Mouse (Mus musculus): ENCODE measurements around the gene Pex6.

The Pex6 gene

DNA sequence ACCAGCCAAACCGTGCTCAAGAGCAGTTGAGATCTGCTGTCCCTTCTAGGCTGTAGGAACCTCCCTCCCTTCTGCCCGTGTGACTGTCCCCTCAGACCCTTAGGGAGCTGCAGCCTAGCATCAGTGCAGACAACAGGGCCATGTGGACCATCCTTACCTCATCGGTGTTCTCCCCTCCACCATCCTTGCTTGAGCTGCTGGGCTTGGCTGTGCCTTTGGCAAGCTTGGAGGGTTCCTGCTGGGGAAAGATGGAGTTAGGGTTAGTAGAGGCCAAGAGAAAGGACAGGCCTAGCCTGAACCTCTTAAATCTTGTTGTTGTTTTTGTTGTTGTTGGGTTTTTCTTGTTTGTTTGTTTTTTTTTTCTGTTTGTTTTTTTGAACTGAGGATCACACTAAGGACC, 11.4 kb upstream of the Pex6 start:
- no peak for DNase-seq (ENCODE audit: low read depth, low spot score)

GRCm38 (mm10) chr17:46701489-46701888, 9.8 kb upstream of the Pex6 start:
- no peak for DNase-seq (ENCODE audit: low read depth, low spot score)

DNA sequence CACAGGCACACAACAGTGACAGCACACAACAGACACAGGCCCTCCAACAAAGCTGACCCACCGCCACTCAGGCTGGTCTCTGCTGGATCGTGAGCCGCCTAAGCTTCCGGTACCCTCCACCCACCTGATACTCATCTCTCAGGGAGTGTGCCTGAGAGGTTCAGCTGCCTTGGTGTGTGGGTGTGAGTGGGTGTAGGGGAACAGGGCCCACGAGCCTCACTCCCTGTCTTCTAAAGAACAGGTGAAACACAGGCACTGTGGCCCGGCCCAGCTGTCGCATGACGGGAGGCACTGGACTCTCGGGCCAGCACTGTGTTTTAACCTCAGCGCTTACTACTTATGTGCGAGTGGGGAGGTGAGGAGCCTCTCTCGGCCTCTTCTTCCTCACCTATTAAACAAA, 9.2 kb upstream of the Pex6 start:
- no peak for DNase-seq (ENCODE audit: low read depth, low spot score)

GRCm38 (mm10) chr17:46702506-46702905, 8.8 kb upstream of the Pex6 start:
- DNase-seq (ENCODE audit: low read depth, low spot score): no peak

DNA sequence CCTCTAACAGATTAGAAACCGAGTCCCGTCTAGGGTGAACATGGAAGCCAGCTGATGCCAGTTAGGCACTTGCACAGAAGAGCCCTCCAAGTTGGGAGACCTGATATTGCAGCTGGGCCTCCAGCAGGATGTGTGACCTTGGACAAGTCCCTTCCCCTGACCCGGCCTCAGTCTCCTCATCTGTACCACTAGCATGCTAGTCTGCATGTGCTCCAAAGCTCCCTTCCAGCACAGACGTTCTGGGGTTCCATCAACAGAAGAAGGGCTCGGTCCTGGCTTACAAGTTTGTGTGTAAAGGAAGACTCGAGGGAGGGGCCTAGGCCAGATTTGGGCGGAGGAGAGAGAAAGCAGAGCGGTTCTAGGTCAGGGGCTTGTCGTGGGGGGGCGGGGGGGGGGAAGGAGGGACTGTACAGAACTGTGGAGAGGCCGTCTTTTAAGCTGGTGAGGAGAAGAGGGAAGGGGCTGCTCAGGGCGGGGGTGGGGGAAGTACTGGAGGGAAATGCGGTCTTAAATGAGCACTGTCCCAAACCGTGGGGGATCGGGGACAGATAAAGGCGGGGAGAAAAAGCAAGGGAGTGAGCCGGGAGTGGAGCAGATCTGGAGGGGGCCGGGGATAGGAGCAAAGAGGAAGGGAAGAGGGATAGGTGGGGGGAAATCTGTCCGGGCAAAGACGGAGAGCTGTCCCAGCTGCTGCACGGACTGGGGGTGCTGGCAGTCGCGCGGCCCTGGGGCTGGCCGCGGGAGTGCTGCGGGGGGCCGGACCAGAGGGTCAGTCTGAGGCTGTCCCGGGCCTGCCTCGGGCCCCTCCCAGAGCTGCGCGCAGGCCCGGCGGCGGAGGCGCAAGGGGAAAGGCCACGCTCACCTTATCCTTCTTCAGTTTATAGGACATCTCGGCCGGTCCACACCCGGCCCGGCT, 7.0 kb upstream of the Pex6 start:
- DNase-seq (ENCODE audit: low read depth, low spot score): no peak

- peak; percentile 91 for DNase-seq (ENCODE audit: low read depth, low spot score)
These were observed 6.1 kb upstream of the Pex6 start, which contains the start of gene Ppp2r5d for GRCm38 (mm10) chr17:46704887-46705835. Gene Ppp2r5d, minus strand, starts transcription at chr17:46705111.

GRCm38 (mm10) chr17:46706375-46707089, 4.7 kb upstream of the Pex6 start:
- DNase-seq (ENCODE audit: low read depth, low spot score): no peak

DNA sequence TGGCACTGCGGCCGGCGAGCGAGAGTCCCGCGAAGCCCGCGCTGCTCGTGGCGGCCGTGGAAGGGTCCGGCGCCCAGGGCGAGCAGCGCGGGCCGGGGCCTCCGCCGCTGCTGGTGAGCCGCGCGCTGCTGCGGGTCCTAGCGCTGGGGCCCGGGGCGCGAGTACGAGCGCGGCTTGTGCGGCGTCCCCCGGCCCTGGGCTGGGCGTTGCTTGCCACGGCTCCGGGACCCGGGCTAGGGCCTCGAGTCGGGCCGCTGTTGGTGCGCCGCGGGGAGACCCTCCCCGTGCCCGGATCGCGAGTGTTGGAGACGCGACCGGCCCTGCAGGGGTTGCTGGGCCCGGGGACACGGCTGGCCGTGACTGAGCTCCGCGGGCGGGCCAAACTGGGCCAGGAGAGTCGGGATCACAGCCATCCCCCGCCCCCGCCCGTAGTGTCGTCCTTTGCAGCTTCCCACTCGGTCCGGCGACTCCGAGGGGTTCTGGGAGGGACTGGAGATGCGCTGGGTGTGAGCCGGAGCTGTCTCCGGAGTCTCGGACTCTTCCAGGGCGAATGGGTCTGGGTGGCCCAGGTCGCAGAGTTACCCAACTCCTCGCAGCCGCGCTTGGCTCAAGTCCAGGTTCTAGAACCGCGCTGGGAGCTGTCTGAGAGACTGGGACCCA, 479 bp downstream of the Pex6 start:
- no peak for DNase-seq (ENCODE audit: low read depth, low spot score)

GRCm38 (mm10) chr17:46712442-46712841, 1.2 kb downstream of the Pex6 start:
- no peak for DNase-seq (ENCODE audit: low read depth, low spot score)

DNA sequence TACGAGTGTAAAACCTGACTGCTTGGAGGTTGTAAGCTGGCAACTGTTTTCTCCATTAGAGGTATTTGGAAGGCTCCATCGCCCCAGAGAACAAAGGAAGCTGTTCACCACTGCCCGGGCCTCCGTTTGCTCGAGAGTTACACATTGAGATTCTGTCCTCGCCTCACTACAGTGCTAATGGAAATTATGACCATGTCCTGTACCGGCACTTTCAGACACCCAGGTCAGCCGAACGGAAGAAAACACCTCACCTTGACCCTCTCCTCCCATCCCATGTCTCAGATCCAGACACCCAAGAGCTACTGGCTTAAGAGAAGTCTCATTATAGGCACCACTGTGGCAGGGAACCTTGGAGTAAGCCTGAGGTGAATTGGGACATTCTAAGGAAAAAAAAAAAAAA, 2.6 kb downstream of the Pex6 start:
- no peak for DNase-seq (ENCODE audit: low read depth, low spot score)

DNA sequence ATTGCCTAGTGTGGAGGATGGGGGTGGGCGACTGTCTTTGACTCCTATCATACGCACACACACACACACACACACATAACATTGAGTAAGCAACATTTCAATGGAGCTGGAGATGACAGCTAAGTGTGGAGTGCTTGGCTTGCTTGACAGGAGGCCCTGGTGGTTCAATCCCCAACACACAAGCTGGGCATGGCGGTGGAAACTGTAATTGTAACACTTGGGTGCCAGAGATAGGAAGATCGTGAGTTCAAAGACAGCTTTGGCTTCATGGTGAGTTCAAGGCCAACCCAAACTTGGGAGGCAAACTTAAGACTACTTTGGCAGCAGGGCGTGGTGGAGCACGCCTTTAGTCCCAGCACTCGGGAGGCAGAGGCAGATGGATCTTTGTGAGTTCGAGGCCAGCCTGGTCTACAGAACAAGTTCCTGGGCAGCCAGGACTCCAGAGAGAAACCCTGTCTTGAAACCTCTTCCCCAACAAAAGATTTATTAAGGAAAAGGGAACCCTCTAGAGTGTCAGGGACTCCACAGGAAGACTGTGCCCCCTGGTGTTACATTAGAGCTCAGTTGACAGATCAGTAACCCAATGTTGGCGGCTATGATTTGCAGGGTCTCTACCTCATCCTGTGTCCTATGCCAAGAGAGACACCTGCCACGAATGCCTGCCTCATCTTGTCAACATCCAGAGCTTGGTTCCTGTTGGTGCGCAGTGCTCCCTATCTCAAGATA, 3.7 kb downstream of the Pex6 start:
- no peak for DNase-seq (ENCODE audit: low read depth, low spot score)

GRCm38 (mm10) chr17:46721077-46721476, 9.8 kb downstream of the Pex6 start:
- DNase-seq (ENCODE audit: low read depth, low spot score): no peak

- DNase-seq (ENCODE audit: low read depth, low spot score): no peak
These were observed 13.3 kb downstream of the Pex6 start for GRCm38 (mm10) chr17:46724477-46725084.

DNA sequence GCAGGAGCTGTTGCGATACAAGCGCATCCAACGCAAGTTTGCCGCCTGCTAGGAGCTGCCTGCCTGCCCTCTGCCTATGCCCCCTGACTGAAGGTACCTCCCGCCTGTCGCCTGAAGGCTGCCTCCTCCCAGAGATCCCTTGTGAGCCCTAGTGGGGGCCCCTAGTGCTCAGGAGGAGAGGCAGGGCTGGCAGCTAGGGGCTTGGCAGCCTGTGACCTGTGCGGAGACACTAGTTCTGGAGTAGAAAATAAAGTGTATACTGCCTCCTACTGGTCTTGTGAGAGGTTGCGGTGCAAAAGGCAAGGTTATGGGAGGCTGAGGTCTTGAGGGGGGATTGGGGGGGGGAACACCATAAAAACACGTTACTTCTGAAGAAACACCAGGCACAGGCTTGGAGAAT, 14.0 kb downstream of the Pex6 start:
- DNase-seq (ENCODE audit: low read depth, low spot score): no peak

DNA sequence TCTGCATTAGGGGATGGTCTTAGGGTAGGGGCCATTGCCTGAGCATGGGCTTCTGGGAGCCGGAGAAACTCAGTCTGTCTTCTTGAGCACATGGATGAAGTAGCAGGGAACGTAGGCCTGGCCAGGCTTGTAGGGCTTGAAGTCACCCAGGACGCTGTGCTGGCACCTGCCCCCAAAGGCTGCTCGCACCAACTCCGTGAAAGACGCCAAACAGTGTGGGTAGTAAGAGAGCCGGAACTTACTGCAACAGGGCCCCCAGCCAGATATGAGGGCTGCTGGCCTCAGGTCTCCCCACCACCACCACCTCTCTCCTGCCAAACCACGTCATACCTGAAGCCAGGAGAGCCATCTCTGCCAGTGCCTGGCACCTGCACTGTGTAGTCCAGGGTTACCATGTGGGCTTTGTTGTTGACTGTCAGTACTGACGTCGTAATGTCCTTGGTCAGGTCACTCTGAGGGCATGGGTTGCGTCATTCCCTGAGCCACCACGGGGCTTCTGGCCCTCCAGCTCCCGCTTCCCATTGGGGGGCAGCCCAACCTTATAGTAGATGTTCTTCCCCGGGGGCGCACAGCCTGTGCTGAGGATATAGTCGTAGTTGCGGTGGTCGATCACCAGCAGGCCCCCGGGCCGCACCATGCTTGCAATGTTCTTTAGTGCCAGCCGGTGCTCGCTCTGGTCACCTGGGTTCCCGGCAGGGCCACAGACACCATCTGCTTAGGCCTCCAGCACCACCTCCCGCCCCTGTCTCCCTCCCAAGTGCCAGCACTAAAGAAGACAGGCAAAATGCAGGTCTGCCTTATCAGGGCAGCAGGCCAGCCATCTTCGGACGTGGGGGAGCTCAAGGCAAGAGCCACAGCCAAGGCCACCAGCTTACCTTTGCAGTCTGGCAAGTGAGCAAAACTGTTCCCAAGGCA, 14.7 kb downstream of the Pex6 start:
- DNase-seq (ENCODE audit: low read depth, low spot score): no peak

GRCm38 (mm10) chr17:46727271-46727670, 16.0 kb downstream of the Pex6 start:
- no peak for DNase-seq (ENCODE audit: low read depth, low spot score)

DNA sequence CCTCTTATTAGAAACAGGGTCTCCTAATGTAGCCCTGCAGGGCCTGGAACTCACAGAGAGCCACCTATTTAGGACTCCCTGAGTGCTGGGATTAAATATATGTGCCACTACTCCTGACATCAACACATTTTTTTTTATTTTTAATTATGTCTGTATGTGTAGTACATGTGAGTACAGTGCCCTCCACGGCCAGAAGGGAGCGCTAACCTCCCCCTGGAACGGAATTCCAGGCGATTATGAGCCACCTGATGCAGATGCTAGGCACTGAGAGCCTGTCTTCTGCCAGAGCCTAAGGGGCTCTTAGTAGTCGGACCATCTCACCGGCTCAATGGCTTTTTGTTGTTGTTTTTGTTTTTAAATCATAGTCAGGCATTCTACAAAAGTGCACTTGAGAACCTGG, 16.8 kb downstream of the Pex6 start:
- DNase-seq (ENCODE audit: low read depth, low spot score): no peak

- no peak for DNase-seq (ENCODE audit: low read depth, low spot score)
These were observed 17.2 kb downstream of the Pex6 start for GRCm38 (mm10) chr17:46728496-46728895.

DNA sequence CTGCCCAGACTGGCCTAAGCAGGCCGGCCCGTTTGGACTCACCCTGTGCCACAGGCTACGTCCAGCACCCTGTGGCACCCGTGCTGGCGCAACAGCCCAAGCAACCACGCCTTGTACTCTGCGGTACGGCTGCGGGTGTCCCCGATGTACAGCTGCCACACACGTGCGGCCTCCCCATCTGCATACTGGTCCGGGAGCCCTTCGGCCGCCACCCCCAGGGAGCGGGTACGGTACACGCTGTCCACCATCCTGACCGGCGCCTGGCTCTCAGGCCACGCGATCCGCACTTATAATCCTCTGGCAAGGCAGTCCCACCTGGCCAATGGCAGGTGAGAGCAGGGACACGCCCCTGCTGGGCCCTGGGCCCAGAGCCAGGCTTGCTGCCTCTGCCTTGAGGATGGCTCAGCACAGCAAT, 17.6 kb downstream of the Pex6 start, which contains the start of gene Gnmt:
Gene Gnmt, minus strand, starts transcription at position 265 of the 415 bp plus-strand sequence.
- DNase-seq (ENCODE audit: low read depth, low spot score): no peak
